Mouse (Mus musculus) liver, adult 2 months (tissue): ENCODE measurements around the gene Zcchc4. TPM values are rescaled to one million over a fixed set of nuclear protein-coding genes. Genes with fewer than 3 reads are reported as not detected.
A peak's percentile ranks its signal among the peaks of the same experiment; 100 is the strongest.

Experiments used
- DNase-seq: peaks from one replicate; pipeline ENCODE4 v3.0.0-alpha.2; 2011; ENCODE audit warnings: low read depth, low spot score; ENCODE audit errors: extremely low read depth
- H3K27ac ChIP-seq: fragments of 200-500 bp; replicated peaks from 2 replicates; pipeline ENCODE4 v1.5.1; 2012; ENCODE audit warnings: low read depth, mild to moderate bottlenecking, control low read depth, inconsistent platforms, low read length; ENCODE audit not compliant: insufficient read depth
- H3K27me3 ChIP-seq: fragments of 200-500 bp; 2 replicates; pipeline ENCODE4 v1.6.1; 2012; ENCODE audit warnings: mild to moderate bottlenecking, moderate library complexity, low read length, inconsistent platforms; ENCODE audit not compliant: control insufficient read depth, insufficient read depth
- H3K36me3 ChIP-seq: fragments of 200-500 bp; 2 replicates; pipeline ENCODE4 v1.6.1; 2012; ENCODE audit warnings: low read length, inconsistent platforms; ENCODE audit not compliant: control insufficient read depth, insufficient read depth
- H3K4me1 ChIP-seq: fragments of 200-500 bp; 2 replicates; pipeline ENCODE4 v1.6.1; 2011; ENCODE audit warnings: low read length; ENCODE audit not compliant: control insufficient read depth, insufficient read depth
- H3K4me3 ChIP-seq: fragments of 200-500 bp; 2 replicates; pipeline ENCODE4 v1.5.1; 2011; ENCODE audit warnings: low read depth, mild to moderate bottlenecking, control low read depth, low read length, moderate library complexity; ENCODE audit not compliant: insufficient read depth
- H3K79me2 ChIP-seq: fragments of 200-500 bp; 2 replicates; pipeline ENCODE4 v1.6.1; 2012; ENCODE audit warnings: inconsistent platforms, mild to moderate bottlenecking, low read length, moderate library complexity; ENCODE audit not compliant: control insufficient read depth, insufficient read depth
- H3K9ac ChIP-seq: fragments of 200-500 bp; 2 replicates; pipeline ENCODE4 v1.6.1; 2012; ENCODE audit warnings: low read depth, mild to moderate bottlenecking, control low read depth, inconsistent platforms, low read length
- CTCF ChIP-seq: fragments of 200-500 bp; IDR thresholded peaks from 2 replicates; pipeline ENCODE4 v1.5.1; 2011; ENCODE audit warnings: low read depth, low read length, control low read depth
- POLR2A ChIP-seq: fragments of 200-500 bp; IDR thresholded peaks from 2 replicates; pipeline ENCODE4 v1.6.1; 2011; ENCODE audit warnings: low read length, control low read depth; ENCODE audit not compliant: insufficient read depth; ENCODE audit errors: extremely low read depth
- WGBS: fragments of 180-500 bp; shearing (Covaris S2); methylation state at CpG from one replicate; pipeline ENCODE4 v1.1.7; 2018; 5-methylcytosine and 5-hydroxymethylcytosine counted together
- polyA plus RNA-seq: library from polyadenylated mRNA; depleted of rRNA; stranded (reverse); fragments of >200 nt; gene quantifications from 2 replicates; pipeline ENCODE4 v1.2.3, GENCODE M21; 2012
- total RNA-seq: library from RNA; depleted of rRNA; stranded (reverse); fragments of >200 nt; gene quantifications from 2 replicates; pipeline ENCODE4 v1.2.3, GENCODE M21; 2014

The Zcchc4 gene
- total and polyA plus RNA-seq, 2 experiments, result 2.5 to 5.8 TPM

DNA sequence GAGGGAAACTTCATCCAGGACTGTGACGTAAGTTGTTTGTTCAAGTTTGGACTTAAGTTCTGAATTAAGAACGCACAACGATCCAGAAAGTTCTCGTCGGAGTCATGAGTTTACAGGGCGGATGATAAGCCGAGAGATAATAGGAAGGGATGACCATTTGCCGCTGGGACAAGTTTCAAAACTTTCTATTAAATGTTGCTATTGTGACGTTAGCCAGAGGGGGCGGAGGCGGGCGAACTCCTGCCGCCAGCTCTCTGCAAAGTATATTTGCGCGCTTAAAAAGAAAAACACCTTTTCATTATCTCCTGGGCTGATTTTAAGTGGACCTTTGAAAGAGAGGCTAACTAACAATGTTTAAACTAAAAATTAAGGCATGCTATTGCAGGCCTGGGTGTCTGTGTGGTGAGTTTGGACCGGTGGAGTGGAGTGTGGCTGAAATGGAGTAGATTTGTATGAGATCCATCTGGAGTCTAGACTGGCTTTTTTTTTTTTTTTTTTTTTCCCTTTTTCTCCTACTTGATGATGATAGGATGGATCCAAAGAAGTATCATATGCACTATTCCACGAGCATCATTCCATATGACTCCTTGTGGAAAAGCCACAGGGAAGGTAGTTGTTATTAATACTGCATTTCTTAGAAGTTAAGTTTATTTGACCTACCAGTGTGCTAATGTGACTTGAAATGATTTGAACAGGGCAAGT is 32.9 kb upstream of the Zcchc4 start:
- Histone ChIP-seq H3K9ac (peak overlapping the region; percentile 97), H3K27ac (peak overlapping the region; percentile 87), H3K79me2 (peaks cover 6% of the 10 kb centered on the region; the same call in 1 of the 2 replicates), H3K36me3 (peaks cover 3% of the 10 kb centered on the region), H3K27me3 (no peaks in the 10 kb centered on the region), H3K4me3 (peak overlapping the region; percentile 91), H3K4me1 (peaks cover 7% of the 10 kb centered on the region)
- TF ChIP-seq CTCF (peak; percentile 36), POLR2A (no peak)
- WGBS, result 3% methylated on average over 17 of the region's 17 CpGs
- DNase-seq, result peak; percentile 91

DNA sequence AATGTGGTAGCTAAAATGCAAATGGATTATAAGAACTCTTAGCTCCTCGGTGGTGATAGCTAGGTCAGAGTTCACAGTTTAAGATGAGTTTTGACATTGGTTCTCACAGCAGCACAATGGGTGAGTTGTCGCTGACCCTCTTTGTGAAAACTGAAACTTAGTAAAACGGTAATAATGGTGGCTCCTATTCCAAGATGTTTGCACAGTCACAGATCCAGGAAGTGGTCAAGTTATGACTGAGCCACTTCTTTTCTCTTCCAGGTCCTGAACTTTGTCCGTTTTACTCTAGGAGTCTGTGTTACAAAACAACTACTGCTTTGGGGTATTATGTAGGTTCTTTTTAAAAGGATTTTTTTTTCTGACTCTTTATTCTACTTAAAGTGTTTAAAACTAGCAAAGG is 32.0 kb upstream of the Zcchc4 start:
- TF ChIP-seq CTCF (no peak), POLR2A (no peak)
- H3K27ac ChIP-seq, result no peak overlapping the region
- H3K4me3 ChIP-seq, result peak overlapping the region; percentile 29; the same call in 1 of the 2 replicates
- no peaks in the 10 kb centered on the region for H3K27me3 ChIP-seq
- H3K36me3 ChIP-seq, result peaks cover 3% of the 10 kb centered on the region
- no peak overlapping the region for H3K9ac ChIP-seq
- peaks cover 9% of the 10 kb centered on the region; the same call in 1 of the 2 replicates for H3K79me2 ChIP-seq
- DNase-seq, result peak; percentile 31
- WGBS, result 34% methylated on average over 4 of the region's 4 CpGs
- peaks cover 13% of the 10 kb centered on the region for H3K4me1 ChIP-seq

DNA sequence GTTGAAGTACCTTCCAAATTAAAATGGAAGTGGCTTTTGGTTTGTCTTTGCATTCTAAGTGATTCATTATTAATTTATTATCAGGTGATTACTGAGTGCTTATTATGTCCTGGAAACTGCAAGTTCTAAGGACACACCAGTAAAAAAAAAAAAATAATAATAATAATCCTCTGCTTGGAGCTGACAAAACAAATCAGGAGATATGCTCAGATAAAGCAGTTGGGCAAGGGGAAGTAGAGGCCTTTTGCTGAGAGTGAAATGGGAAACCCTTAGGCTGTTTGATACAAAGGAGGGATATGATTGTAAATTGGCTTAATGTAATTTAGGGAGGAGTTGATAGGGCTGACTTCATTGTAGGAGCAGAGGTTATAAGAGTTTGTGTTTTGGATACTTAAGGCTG is 28.3 kb upstream of the Zcchc4 start:
- H3K9ac ChIP-seq, result no peak overlapping the region
- H3K36me3 ChIP-seq, result peaks cover 10% of the 10 kb centered on the region
- peaks cover 9% of the 10 kb centered on the region; the same call in 1 of the 2 replicates for H3K79me2 ChIP-seq
- no peak overlapping the region for H3K27ac ChIP-seq
- no peak overlapping the region for H3K4me3 ChIP-seq
- no peaks in the 10 kb centered on the region for H3K27me3 ChIP-seq
- no peak for DNase-seq
- no peak for TF ChIP-seq CTCF
- no peak for TF ChIP-seq POLR2A
- H3K4me1 ChIP-seq, result peaks cover 13% of the 10 kb centered on the region

DNA sequence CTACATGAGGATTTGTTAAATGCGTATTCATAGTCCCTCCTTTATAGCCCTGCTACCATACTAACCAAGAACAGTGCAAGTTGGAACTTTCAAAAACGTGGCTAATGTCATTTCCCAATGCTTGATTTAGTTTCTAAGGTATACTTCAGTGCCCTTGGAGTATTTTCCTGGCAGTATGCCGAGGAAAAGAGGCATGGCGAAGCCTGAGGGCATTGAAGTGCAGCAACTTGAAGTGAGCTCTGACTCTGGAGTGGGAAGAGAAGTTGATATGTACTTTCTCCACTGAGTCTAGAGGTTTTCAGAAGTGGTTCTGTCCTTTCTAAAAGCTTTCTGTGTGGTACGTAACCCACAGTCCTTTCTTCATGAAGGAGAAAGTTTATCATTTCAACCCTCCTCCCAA is 26.5 kb upstream of the Zcchc4 start:
- no peak for TF ChIP-seq CTCF
- TF ChIP-seq POLR2A, result no peak
- Histone ChIP-seq H3K27ac (no peak overlapping the region), H3K4me1 (peaks cover 6% of the 10 kb centered on the region), H3K79me2 (peaks cover 9% of the 10 kb centered on the region; the same call in 1 of the 2 replicates), H3K27me3 (no peaks in the 10 kb centered on the region), H3K4me3 (no peak overlapping the region), H3K36me3 (peaks cover 18% of the 10 kb centered on the region), H3K9ac (no peak overlapping the region)
- DNase-seq, result no peak
- 88% methylated on average over 5 of the region's 5 CpGs for WGBS

DNA sequence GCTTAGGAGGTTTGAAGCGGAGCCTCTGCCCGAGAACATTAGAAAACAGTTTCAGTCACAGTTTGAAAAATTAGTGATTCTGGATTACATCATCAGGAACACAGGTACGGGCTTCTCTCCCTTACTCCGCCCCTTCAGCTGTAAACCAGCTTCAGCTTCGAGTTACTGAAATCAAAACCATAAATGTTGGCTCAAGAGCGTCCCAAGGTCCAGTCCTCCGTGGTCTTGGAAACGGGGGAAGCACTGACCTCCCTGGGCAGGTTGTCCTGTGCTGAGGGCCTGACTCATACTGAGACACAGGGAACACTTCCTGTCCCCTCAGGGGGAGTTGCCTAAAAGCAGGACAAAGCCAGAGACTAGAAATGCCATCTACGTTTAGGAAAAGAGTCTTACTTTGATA is 22.1 kb upstream of the Zcchc4 start:
- Histone ChIP-seq H3K79me2 (no peaks in the 10 kb centered on the region; the same call in 1 of the 2 replicates), H3K36me3 (peaks cover 18% of the 10 kb centered on the region), H3K9ac (no peak overlapping the region), H3K27ac (no peak overlapping the region), H3K4me1 (peaks cover under 1% of the 10 kb centered on the region; the same call in 1 of the 2 replicates), H3K4me3 (no peak overlapping the region), H3K27me3 (no peaks in the 10 kb centered on the region)
- no peak for DNase-seq
- WGBS, result 83% methylated on average over 9 of the region's 9 CpGs
- TF ChIP-seq POLR2A (no peak), CTCF (no peak)

DNA sequence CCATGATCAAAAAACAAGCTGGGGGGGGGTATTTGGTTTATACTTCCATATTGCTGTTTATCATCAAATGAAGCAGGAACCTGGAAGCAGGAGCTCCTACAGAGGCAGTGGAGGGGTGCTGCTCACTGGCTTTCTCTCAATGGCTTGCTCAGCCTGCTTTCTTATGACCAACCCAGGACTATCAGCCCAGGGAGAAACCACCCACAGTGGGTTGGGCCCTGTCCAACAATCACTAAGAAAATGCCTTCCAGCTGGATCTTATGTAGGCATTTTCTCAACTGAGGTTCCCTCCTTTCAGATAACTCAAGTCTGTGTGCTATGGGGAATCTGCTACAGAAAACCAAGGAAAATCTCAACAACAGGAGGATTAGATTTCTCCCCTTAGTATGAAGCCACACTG is 21.0 kb upstream of the Zcchc4 start:
- no peaks in the 10 kb centered on the region for H3K27me3 ChIP-seq
- no peak for DNase-seq
- no peaks in the 10 kb centered on the region; the same call in 1 of the 2 replicates for H3K79me2 ChIP-seq
- H3K4me1 ChIP-seq, result no peaks in the 10 kb centered on the region
- H3K4me3 ChIP-seq, result no peak overlapping the region
- TF ChIP-seq CTCF (no peak), POLR2A (no peak)
- H3K27ac ChIP-seq, result no peak overlapping the region
- peaks cover 20% of the 10 kb centered on the region for H3K36me3 ChIP-seq
- no peak overlapping the region for H3K9ac ChIP-seq
